Mouse (Mus musculus) common myeloid progenitor, adult 5-6 weeks (primary cell): ENCODE data around the gene Cyth4. TPM values are rescaled to one million over a fixed set of nuclear protein-coding genes. Genes with fewer than 3 reads are reported as not detected.

Experiments used
- total RNA-seq: library from RNA; stranded (forward); fragments of 200-1000, 187-1606 nt; gene quantifications from 2 replicates; pipeline ENCODE4 v1.2.3, GENCODE M21; 2017

The Cyth4 gene
- total RNA-seq, 1 experiment from 2014 or later: 36.3 TPM

Other genes starting within 250 kb of the Cyth4 start
- gene Tex33, start 201.1 kb upstream of the Cyth4 start, total RNA-seq: not detected in 2 replicates
- gene Tst, start 191.1 kb upstream of the Cyth4 start, total RNA-seq: 7.3 and 11.1 TPM in 2 replicates
- 22.9 and 45.3 TPM in 2 replicates for gene Mpst, start 190.6 kb upstream of the Cyth4 start, total RNA-seq
- 11.8 and 22.8 TPM in 2 replicates for gene Kctd17, start 168.5 kb upstream of the Cyth4 start, total RNA-seq
- gene Tmprss6, start 128.4 kb upstream of the Cyth4 start, total RNA-seq: not detected in 2 replicates
- gene Il2rb, start 101.8 kb upstream of the Cyth4 start, total RNA-seq: 0.19 and 1.9 TPM in 2 replicates
- gene C1qtnf6, start 65.6 kb upstream of the Cyth4 start, total RNA-seq: 0.24 and 0.50 TPM in 2 replicates
- not detected in 2 replicates for gene Sstr3, start 52.4 kb upstream of the Cyth4 start, total RNA-seq
- 104 and 252 TPM in 2 replicates for gene Rac2, start 24.3 kb upstream of the Cyth4 start, total RNA-seq
- not detected in 2 replicates for gene Elfn2, start 121.7 kb downstream of the Cyth4 start, total RNA-seq
- gene Mfng, start 176.4 kb downstream of the Cyth4 start, total RNA-seq: 9.2 and 13.6 TPM in 2 replicates
- not detected in 2 replicates for gene Card10, start 206.0 kb downstream of the Cyth4 start, total RNA-seq
- not detected in 2 replicates for gene Cdc42ep1, start 245.6 kb downstream of the Cyth4 start, total RNA-seq